8 mouse cellular contexts compared by ENCODE assay signal in the genomic region with DNA sequence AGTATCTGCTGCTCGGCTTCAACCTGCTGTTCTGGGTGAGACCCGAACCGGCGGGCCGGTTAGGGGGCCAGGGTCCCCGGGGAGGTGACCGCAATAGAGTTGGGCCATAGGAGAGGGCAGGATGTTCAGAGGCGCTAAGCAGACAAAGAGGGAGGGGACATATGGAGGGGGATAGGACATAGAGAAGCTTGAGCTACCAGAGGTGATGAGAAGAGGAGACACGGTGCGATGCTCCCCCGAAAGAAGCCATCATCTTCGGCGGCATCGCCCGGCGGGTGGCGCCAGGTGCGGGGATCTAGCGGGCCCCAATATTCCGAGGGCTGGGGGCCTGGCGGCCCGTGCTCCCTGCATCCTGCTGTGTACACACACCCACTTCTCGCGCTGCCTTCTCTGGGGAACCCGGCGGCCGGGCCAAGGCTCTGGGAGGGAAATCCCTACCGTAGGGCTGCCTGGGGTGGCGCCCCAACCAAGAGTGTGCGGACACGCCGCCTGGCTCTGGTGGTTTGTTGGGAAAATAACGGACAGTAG. TPM values are rescaled to one million over a fixed set of nuclear protein-coding genes. Genes with fewer than 3 reads are reported as not detected.
DNase-seq lines count a peak whose midpoint lies in the region; ATAC-seq and TF ChIP-seq lines count a peak whose summit lies in the region.

No protein-coding gene starts in this region.

- peak overlapping the region; percentile 83 for H3K27ac ChIP-seq in layer of hippocampus, adult 2 months
- no peak overlapping the region for H3K27ac ChIP-seq in embryonic facial prominence, embryonic 15.5 days (replicated peaks)
- H3K27ac ChIP-seq in hindbrain, embryonic 14.5 days, result peak overlapping the region; percentile 56
- peak overlapping the region; percentile 82; the same call in 1 of the 2 replicates for H3K27ac ChIP-seq in lung, embryonic 14.5 days (ENCODE audit: low read depth)
- H3K27ac ChIP-seq in olfactory bulb, adult 2 months (ENCODE audit: insufficient read depth, low read depth, low read length), result no peak overlapping the region

- WGBS in embryonic facial prominence, embryonic 15.5 days, result under 1% methylated on average over 33 of the region's 33 CpGs
- WGBS in hindbrain, embryonic 14.5 days, result under 1% methylated on average over 33 of the region's 33 CpGs
- under 1% methylated on average over 33 of the region's 33 CpGs for WGBS in lung, embryonic 14.5 days
- 3% methylated on average over 33 of the region's 33 CpGs for WGBS in olfactory bulb, adult 2 months

- H3K36me3 ChIP-seq in embryonic facial prominence, embryonic 15.5 days, result no peaks in the 10 kb centered on the region
- no peaks in the 10 kb centered on the region for H3K36me3 ChIP-seq in hindbrain, embryonic 14.5 days (replicated peaks; ENCODE audit: control insufficient read depth, insufficient read depth)
- no peaks in the 10 kb centered on the region for H3K36me3 ChIP-seq in lung, embryonic 14.5 days (ENCODE audit: insufficient read depth)

- peaks cover 16% of the 10 kb centered on the region for H3K4me1 ChIP-seq in embryonic facial prominence, embryonic 15.5 days
- H3K4me1 ChIP-seq in hindbrain, embryonic 14.5 days (replicated peaks; ENCODE audit: control insufficient read depth, insufficient read depth, low read length), result peaks cover 16% of the 10 kb centered on the region; the same call in 1 of the 2 replicates
- peaks cover 8% of the 10 kb centered on the region; the same call in 1 of the 2 replicates for H3K4me1 ChIP-seq in lung, embryonic 14.5 days (ENCODE audit: insufficient read depth)
- H3K4me1 ChIP-seq in olfactory bulb, adult 2 months (ENCODE audit: control insufficient read depth, insufficient read depth, low read length), result peaks cover 11% of the 10 kb centered on the region

- DNase-seq in layer of hippocampus, adult 2 months (ENCODE audit: low spot score in 2 of 2), result no peak
- no peak for DNase-seq in layer of hippocampus, postnatal 36 days
- DNase-seq in ZHBTc4 (ENCODE audit: low read depth, low spot score), result peak; percentile 64
- DNase-seq in hindbrain, embryonic 14.5 days (ENCODE audit: low spot score), result no peak
- DNase-seq in lung, embryonic 14.5 days, result peak; percentile 66
- no peak for DNase-seq in frontal cortex, postnatal 36 days (ENCODE audit: low spot score in 2 of 2)

- peak; percentile 32 for TF ChIP-seq CTCF in layer of hippocampus, adult 2 months (conservative IDR thresholded peaks at IDR 0.05)
- TF ChIP-seq CTCF in lung, embryonic 14.5 days (IDR thresholded peaks at IDR 0.05; ENCODE audit: low read depth), result peak; percentile 30; the same call in 1 of the 2 replicates
- TF ChIP-seq CTCF in olfactory bulb, adult 2 months (IDR thresholded peaks at IDR 0.05; ENCODE audit: insufficient read depth, low read depth, low read length), result no peak

- H3K9ac ChIP-seq in embryonic facial prominence, embryonic 15.5 days, result peak overlapping the region; percentile 47
- H3K9ac ChIP-seq in hindbrain, embryonic 14.5 days, result peak overlapping the region; percentile 67
- H3K9ac ChIP-seq in lung, embryonic 14.5 days, result peak overlapping the region; percentile 60

- TF ChIP-seq POLR2A in olfactory bulb, adult 2 months (IDR thresholded peaks at IDR 0.05; ENCODE audit: insufficient read depth, low read depth, low read length), result no peak

- H3K9me3 ChIP-seq in embryonic facial prominence, embryonic 15.5 days (replicated peaks), result no peaks in the 10 kb centered on the region
- H3K9me3 ChIP-seq in hindbrain, embryonic 14.5 days (ENCODE audit: control insufficient read depth, low read length), result no peaks in the 10 kb centered on the region
- no peaks in the 10 kb centered on the region for H3K9me3 ChIP-seq in lung, embryonic 14.5 days (ENCODE audit: low read depth, low read length)

- H3K4me3 ChIP-seq in layer of hippocampus, adult 2 months, result peak overlapping the region; percentile 72
- H3K4me3 ChIP-seq in embryonic facial prominence, embryonic 15.5 days (replicated peaks), result peak overlapping the region; percentile 69
- H3K4me3 ChIP-seq in hindbrain, embryonic 14.5 days (replicated peaks; ENCODE audit: low read length), result peak overlapping the region; percentile 59
- peak overlapping the region; percentile 65 for H3K4me3 ChIP-seq in lung, embryonic 14.5 days (ENCODE audit: low read depth, low read length)
- peak overlapping the region; percentile 51 for H3K4me3 ChIP-seq in olfactory bulb, adult 2 months (ENCODE audit: insufficient read depth, low read depth, low read length)

- ATAC-seq in embryonic facial prominence, embryonic 15.5 days (ENCODE audit: insufficient number of reproducible peaks, low FRiP score, low TSS enrichment, low read depth), result peak; percentile 73
- ATAC-seq in hindbrain, embryonic 14.5 days (ENCODE audit: low FRiP score), result peak; percentile 85
- ATAC-seq in lung, embryonic 14.5 days (ENCODE audit: insufficient read depth), result peak; percentile 76

- H3K27me3 ChIP-seq in embryonic facial prominence, embryonic 15.5 days, result no peaks in the 10 kb centered on the region
- no peaks in the 10 kb centered on the region for H3K27me3 ChIP-seq in hindbrain, embryonic 14.5 days (ENCODE audit: control insufficient read depth, insufficient read depth, low read length)
- H3K27me3 ChIP-seq in lung, embryonic 14.5 days (ENCODE audit: insufficient read depth, low read length), result no peaks in the 10 kb centered on the region

- H3K4me2 ChIP-seq in embryonic facial prominence, embryonic 15.5 days (replicated peaks), result peak overlapping the region; percentile 95
- peak overlapping the region; percentile 71 for H3K4me2 ChIP-seq in hindbrain, embryonic 14.5 days (replicated peaks)
- H3K4me2 ChIP-seq in lung, embryonic 14.5 days, result peak overlapping the region; percentile 91

RNA-seq across cellular contexts. Expression of a gene that starts 0.8 kb away (rescaled TPM):
- 10 to 100 TPM; 70.5 to 76.2 TPM for total RNA-seq in layer of hippocampus, adult 2 months (2021)
- 100 to 1,000 TPM; 107 to 123 TPM for total RNA-seq in layer of hippocampus, postnatal 36 days (2021)
- 7.1 and 7.4 TPM in 2 replicates for polyA plus RNA-seq in embryonic facial prominence, embryonic 15.5 days (2015; fragmentation: Nextera tagmentation; extraction: Ambion mirVana)
- polyA plus RNA-seq in hindbrain, embryonic 14.5 days (2014; fragmentation: Nextera tagmentation; extraction: Ambion mirVana), result 15.4 and 16.1 TPM in 2 replicates
- 14.5 and 16.2 TPM in 2 replicates for polyA plus RNA-seq in lung, embryonic 14.5 days (2014; fragmentation: Nextera tagmentation; extraction: Ambion mirVana)
- not detected in 2 replicates for polyA plus RNA-seq in olfactory bulb, adult 2 months (2012; ENCODE audit: insufficient read depth, insufficient read length, low replicate concordance, missing spikeins)

RNA-seq across cellular contexts. Expression of a gene that starts 47.4 kb away (rescaled TPM):
- total RNA-seq in layer of hippocampus, adult 2 months (2021), result not detected
- total RNA-seq in layer of hippocampus, postnatal 36 days (2021), result not detected
- 0.26 and 1.0 TPM in 2 replicates for polyA plus RNA-seq in embryonic facial prominence, embryonic 15.5 days (2015; fragmentation: Nextera tagmentation; extraction: Ambion mirVana)
- polyA plus RNA-seq in hindbrain, embryonic 14.5 days (2014; fragmentation: Nextera tagmentation; extraction: Ambion mirVana), result 0.31 and 0.50 TPM in 2 replicates
- polyA plus RNA-seq in lung, embryonic 14.5 days (2014; fragmentation: Nextera tagmentation; extraction: Ambion mirVana), result 0.15 and 0.58 TPM in 2 replicates
- not detected in 2 replicates for polyA plus RNA-seq in olfactory bulb, adult 2 months (2012; ENCODE audit: insufficient read depth, insufficient read length, low replicate concordance, missing spikeins)

Comparison
In these comparisons a context has a peak if more than half of its experiments do, and no peak if none do; other contexts are left out.
1. DNase-seq: peak in ZHBTc4 (single experiment) and lung, embryonic 14.5 days (single experiment); none in layer of hippocampus, adult 2 months (0 of 2), layer of hippocampus, postnatal 36 days (0 of 2), hindbrain, embryonic 14.5 days (single experiment) and frontal cortex, postnatal 36 days (0 of 2).
2. H3K27ac ChIP-seq: peak in layer of hippocampus, adult 2 months (single experiment), hindbrain, embryonic 14.5 days (single experiment) and lung, embryonic 14.5 days (single experiment); none in embryonic facial prominence, embryonic 15.5 days (single experiment) and olfactory bulb, adult 2 months (single experiment).
3. Peak in every context shown above with its lines, with median percentiles within 50 percentile points of each other: H3K4me3 ChIP-seq, ATAC-seq, H3K4me2 ChIP-seq and H3K9ac ChIP-seq.